8 mouse cellular contexts compared by ENCODE assay signal in the genomic region with DNA sequence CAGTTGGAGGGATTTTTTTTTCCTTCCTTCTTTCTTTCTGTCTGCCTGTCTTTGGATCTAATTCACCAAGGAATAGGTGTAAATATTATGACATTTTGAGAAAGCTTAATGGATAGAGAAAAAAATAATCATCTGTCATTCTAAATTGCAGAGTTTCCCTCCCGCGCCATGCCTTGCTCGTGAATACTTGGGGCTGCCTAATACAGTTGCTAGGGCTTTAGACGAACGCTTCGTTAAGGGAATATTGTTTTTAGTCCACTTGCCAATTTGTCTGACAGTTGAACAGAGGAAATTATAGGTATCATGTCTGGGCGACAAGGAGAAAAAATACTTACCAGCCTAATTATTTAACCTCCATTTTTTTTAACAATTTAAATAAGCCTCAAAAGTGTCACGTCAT. TPM values are rescaled to one million over a fixed set of nuclear protein-coding genes. Genes with fewer than 3 reads are reported as not detected.
A peak's percentile ranks its signal among the peaks of the same experiment; 100 is the strongest.
DNase-seq lines count a peak whose midpoint lies in the region; ATAC-seq and TF ChIP-seq lines count a peak whose summit lies in the region.

No protein-coding gene starts in this region.

- no peaks in the 10 kb centered on the region for H3K36me3 ChIP-seq in heart, embryonic 12.5 days
- H3K36me3 ChIP-seq in ES-E14 (ENCODE audit: control insufficient read depth, insufficient read depth, low read length, poor library complexity, severe bottlenecking) = no peaks in the 10 kb centered on the region
- H3K36me3 ChIP-seq in hindbrain, embryonic 14.5 days (replicated peaks; ENCODE audit: control insufficient read depth, insufficient read depth) = no peaks in the 10 kb centered on the region
- H3K36me3 ChIP-seq in midbrain, embryonic 12.5 days = no peaks in the 10 kb centered on the region

- 4% methylated on average over 8 of the region's 8 CpGs for WGBS in heart, embryonic 12.5 days
- WGBS in hindbrain, embryonic 14.5 days = under 1% methylated on average over 8 of the region's 8 CpGs
- WGBS in midbrain, embryonic 12.5 days = 3% methylated on average over 8 of the region's 8 CpGs

- intact Hi-C loops in heart, postnatal 25 days (cut with DNase I) = no loop called here

- no peak for ATAC-seq in heart, embryonic 12.5 days (ENCODE audit: insufficient number of reproducible peaks, low FRiP score)
- no peak for ATAC-seq in hindbrain, embryonic 14.5 days (ENCODE audit: low FRiP score)
- ATAC-seq in midbrain, embryonic 12.5 days (ENCODE audit: low FRiP score, low read depth) = no peak

- H3K4me3 ChIP-seq in heart, embryonic 12.5 days = peak overlapping the region; percentile 54
- peak overlapping the region; percentile 65 to 96 for H3K4me3 ChIP-seq in ES-E14 (ENCODE audit: insufficient read depth in 1 of 2, low read depth in 1 of 2, low read length in 2 of 2, poor library complexity in 1 of 2, severe bottlenecking in 1 of 2)
- H3K4me3 ChIP-seq in hindbrain, embryonic 14.5 days (replicated peaks; ENCODE audit: low read length) = peak overlapping the region; percentile 62
- peak overlapping the region; percentile 66 for H3K4me3 ChIP-seq in midbrain, embryonic 12.5 days

- H3K4me2 ChIP-seq in heart, embryonic 12.5 days = peak overlapping the region; percentile 93
- H3K4me2 ChIP-seq in hindbrain, embryonic 14.5 days (replicated peaks) = peak overlapping the region; percentile 93
- peak overlapping the region; percentile 85 for H3K4me2 ChIP-seq in midbrain, embryonic 12.5 days (replicated peaks)

- no peaks in the 10 kb centered on the region for H3K9me3 ChIP-seq in heart, embryonic 12.5 days (replicated peaks)
- no peaks in the 10 kb centered on the region for H3K9me3 ChIP-seq in ES-E14 (ENCODE audit: control insufficient read depth, insufficient read depth, low read depth, low read length)
- no peaks in the 10 kb centered on the region for H3K9me3 ChIP-seq in hindbrain, embryonic 14.5 days (ENCODE audit: control insufficient read depth, low read length)
- no peaks in the 10 kb centered on the region for H3K9me3 ChIP-seq in midbrain, embryonic 12.5 days

- peaks cover 49% of the 10 kb centered on the region for H3K27me3 ChIP-seq in heart, embryonic 12.5 days (replicated peaks)
- H3K27me3 ChIP-seq in hindbrain, embryonic 14.5 days (ENCODE audit: control insufficient read depth, insufficient read depth, low read length) = peaks cover 32% of the 10 kb centered on the region
- H3K27me3 ChIP-seq in midbrain, embryonic 12.5 days = peaks cover 39% of the 10 kb centered on the region

- DNase-seq in heart, postnatal 25 days (ENCODE audit: low spot score) = no peak
- DNase-seq in ES-E14 (ENCODE audit: low read depth, low spot score) = no peak
- DNase-seq in hindbrain, embryonic 14.5 days (ENCODE audit: low spot score) = no peak
- DNase-seq in urinary bladder, postnatal 36 days (ENCODE audit: low spot score in 2 of 2) = no peak
- DNase-seq in spleen, postnatal 14 days (ENCODE audit: low spot score in 2 of 2) = no peak
- no peak for DNase-seq in MN1 (ENCODE audit: low spot score)

- no peak overlapping the region; the same call in 1 of the 2 replicates for H3K9ac ChIP-seq in heart, embryonic 12.5 days
- peak overlapping the region; percentile 83 for H3K9ac ChIP-seq in ES-E14 (ENCODE audit: insufficient read depth, low read depth, low read length, poor library complexity, severe bottlenecking)
- H3K9ac ChIP-seq in hindbrain, embryonic 14.5 days = peak overlapping the region; percentile 87
- H3K9ac ChIP-seq in midbrain, embryonic 12.5 days (replicated peaks) = peak overlapping the region; percentile 37; the same call in 1 of the 2 replicates

- peaks cover 28% of the 10 kb centered on the region for H3K4me1 ChIP-seq in heart, embryonic 12.5 days (replicated peaks)
- 0 out of 4 replicates have a peak, but pooled peaks cover 0 to 2% of the 10 kb centered on the region in 2 experiments for H3K4me1 ChIP-seq in ES-E14 (ENCODE audit: control insufficient read depth in 2 of 2, insufficient read depth in 2 of 2, low read length in 2 of 2, poor library complexity in 1 of 2)
- peaks cover 22% of the 10 kb centered on the region for H3K4me1 ChIP-seq in hindbrain, embryonic 14.5 days (replicated peaks; ENCODE audit: control insufficient read depth, insufficient read depth, low read length)
- H3K4me1 ChIP-seq in midbrain, embryonic 12.5 days = peaks cover 28% of the 10 kb centered on the region

- no peak overlapping the region for H3K27ac ChIP-seq in heart, embryonic 12.5 days (ENCODE audit: poor library complexity, severe bottlenecking)
- H3K27ac ChIP-seq in ES-E14 (ENCODE audit: insufficient read depth, low read depth, low read length, poor library complexity, severe bottlenecking) = peak overlapping the region; percentile 43; the same call in 1 of the 2 replicates
- H3K27ac ChIP-seq in hindbrain, embryonic 14.5 days = peak overlapping the region; percentile 98
- H3K27ac ChIP-seq in midbrain, embryonic 12.5 days (replicated peaks) = peak overlapping the region; percentile 92

- in situ Hi-C loops in ES-E14 (cut with MboI; ENCODE audit: low sequenced_read_pairs in 2 of 2, unreplicated experiment in 2 of 2) = loop anchor here in 1 of 2 experiments (25.0 kb wide), 1 partner anchor 966 kb away; no protein-coding TSS in a partner anchor

TF ChIP-seq in ES-E14, 5 proteins besides CTCF, POLR2A, EP300 and RAD21:
- 0 out of 2 replicates have a peak, but pooled peaks have one; percentile 7 for TF ChIP-seq ZNF384 (IDR thresholded peaks at IDR 0.05; ENCODE audit: low read depth, low read length)
- TF ChIP-seq ZC3H11A (IDR thresholded peaks at IDR 0.05; ENCODE audit: borderline replicate concordance, low read depth, low read length) = no peak

RNA-seq across cellular contexts. Expression of a gene that starts 4.0 kb away (rescaled TPM):
- 1.2 TPM in 2 replicates for polyA plus RNA-seq in heart, embryonic 12.5 days (2016; fragmentation: Nextera tagmentation; extraction: Ambion mirVana)
- 1 to 10 TPM; 3.8 to 5.5 TPM for total RNA-seq in heart, postnatal 25 days (2021)
- total RNA-seq in ES-E14 (2012; rRNA removed) = 3.6 and 5.4 TPM in 2 replicates
- 4.2 and 5.3 TPM in 2 replicates for polyA plus RNA-seq in hindbrain, embryonic 14.5 days (2014; fragmentation: Nextera tagmentation; extraction: Ambion mirVana)
- 1.6 and 1.9 TPM in 2 replicates for polyA plus RNA-seq in midbrain, embryonic 12.5 days (2016; fragmentation: Nextera tagmentation; extraction: Ambion mirVana)
